Mouse (Mus musculus) kidney, embryonic 14.5 days (tissue): ENCODE results near the gene Sp3. TPM values are rescaled to one million over a fixed set of nuclear protein-coding genes. Genes with fewer than 3 reads are reported as not detected.
A peak's percentile ranks its signal among the peaks of the same experiment; 100 is the strongest.

Experiments
- ATAC-seq: fragments of 200-750 bp; cut with Nextera tagmentation; 2 replicates; pipeline ENCODE4 v1.8.0; 2017; ENCODE audit warnings: moderate number of reproducible peaks, mild to moderate bottlenecking, moderate TSS enrichment, moderate library complexity; ENCODE audit not compliant: low FRiP score, low TSS enrichment
- H3K27ac ChIP-seq: fragments of 300-500 bp; sonication (generic); 2 replicates; pipeline ENCODE4 v1.5.1; 2014; ENCODE audit warnings: low read depth, mild to moderate bottlenecking, low read length, moderate library complexity, mixed read lengths
- H3K27me3 ChIP-seq: fragments of 300-500 bp; sonication (generic); 2 replicates; pipeline ENCODE4 v1.6.1; 2014; ENCODE audit warnings: mild to moderate bottlenecking, low read length; ENCODE audit not compliant: control insufficient read depth, insufficient read depth
- H3K36me3 ChIP-seq: fragments of 300-500 bp; sonication (generic); 2 replicates; pipeline ENCODE4 v1.6.1; 2014; ENCODE audit warnings: low read length, mixed read lengths; ENCODE audit not compliant: control insufficient read depth, insufficient read depth
- H3K4me1 ChIP-seq: fragments of 300-500 bp; sonication (generic); 2 replicates; pipeline ENCODE4 v1.6.1; 2014; ENCODE audit warnings: low read length, mixed read lengths; ENCODE audit not compliant: control insufficient read depth, insufficient read depth
- H3K4me2 ChIP-seq: fragments of 300-500 bp; sonication (generic); replicated peaks from 2 replicates; pipeline ENCODE4 v1.6.1; 2014; ENCODE audit warnings: low read depth, mild to moderate bottlenecking, low read length
- H3K4me3 ChIP-seq: fragments of 300-500 bp; sonication (generic); 2 replicates; pipeline ENCODE4 v1.5.1; 2014; ENCODE audit warnings: mild to moderate bottlenecking, low read length
- H3K9ac ChIP-seq: fragments of 300-500 bp; sonication (generic); 2 replicates; pipeline ENCODE4 v1.6.1; 2014; ENCODE audit warnings: low read depth, mild to moderate bottlenecking, low read length, moderate library complexity
- H3K9me3 ChIP-seq: fragments of 300-500 bp; sonication (generic); 2 replicates; pipeline ENCODE4 v1.6.1; 2016; ENCODE audit warnings: low read length; ENCODE audit not compliant: control insufficient read depth
- WGBS: fragments of 180-500 bp; shearing (Covaris S2); extraction: QIAGEN DNeasy Blood & Tissue Kit; methylation state at CpG from one replicate; pipeline ENCODE4 v1.1.7; 2014; 5-methylcytosine and 5-hydroxymethylcytosine counted together
- polyA plus RNA-seq: library from polyadenylated mRNA; unstranded; fragments of >200 nt; fragmentation: Nextera tagmentation; extraction: Ambion mirVana; gene quantifications from 2 replicates; pipeline ENCODE4 v1.2.1, GENCODE M21; 2014

Sp3 gene
- polyA plus RNA-seq, 1 experiment from 2014 or later: 76.0 TPM

- no peak overlapping the region for H3K4me3 ChIP-seq
- no peak overlapping the region for H3K4me2 ChIP-seq
- H3K9ac ChIP-seq: no peak overlapping the region
- H3K4me1 ChIP-seq: no peaks in the 10 kb centered on the region
- H3K27me3 ChIP-seq: no peaks in the 10 kb centered on the region
- WGBS: 90% methylated on average over 7 of the region's 7 CpGs
- no peak overlapping the region for H3K27ac ChIP-seq
- ATAC-seq: no peak
- no peaks in the 10 kb centered on the region for H3K9me3 ChIP-seq
- H3K36me3 ChIP-seq: no peaks in the 10 kb centered on the region
Measured at GRCm38 (mm10) chr2:72982110-72982785, 2.0 kb upstream of the Sp3 start.

GRCm38 (mm10) chr2:72981441-72982109 lies 1.3 kb upstream of the Sp3 start:
- Histone ChIP-seq H3K9ac (no peak overlapping the region), H3K36me3 (no peaks in the 10 kb centered on the region), H3K4me2 (peak overlapping the region; percentile 63; the same call in 1 of the 2 replicates), H3K27ac (no peak overlapping the region; the same call in 1 of the 2 replicates), H3K9me3 (no peaks in the 10 kb centered on the region), H3K27me3 (no peaks in the 10 kb centered on the region), H3K4me3 (peak overlapping the region; percentile 87; the same call in 1 of the 2 replicates), H3K4me1 (no peaks in the 10 kb centered on the region; the same call in 1 of the 2 replicates)
- 83% methylated on average over 9 of the region's 9 CpGs for WGBS
- ATAC-seq: no peak

DNA sequence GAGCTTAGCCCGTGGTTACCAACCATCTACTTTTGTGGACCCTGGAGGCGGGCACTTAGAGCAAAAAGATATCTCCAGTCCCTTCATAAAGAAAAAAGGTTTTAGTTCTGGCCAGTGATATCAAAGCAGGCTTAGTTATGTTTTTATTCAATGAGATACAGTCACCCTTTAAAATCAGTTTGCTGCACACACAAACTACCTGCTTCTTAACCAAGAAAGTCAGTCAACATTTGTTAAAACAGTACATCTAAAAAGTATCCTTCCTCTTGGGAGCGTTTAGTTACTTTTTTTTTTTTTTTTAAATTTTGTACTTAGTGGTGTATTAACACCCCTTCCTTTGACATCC lies 802 bp upstream of the Sp3 start:
- 19% methylated on average over 3 of the region's 3 CpGs for WGBS
- H3K4me1 ChIP-seq: peaks cover 1% of the 10 kb centered on the region

DNA sequence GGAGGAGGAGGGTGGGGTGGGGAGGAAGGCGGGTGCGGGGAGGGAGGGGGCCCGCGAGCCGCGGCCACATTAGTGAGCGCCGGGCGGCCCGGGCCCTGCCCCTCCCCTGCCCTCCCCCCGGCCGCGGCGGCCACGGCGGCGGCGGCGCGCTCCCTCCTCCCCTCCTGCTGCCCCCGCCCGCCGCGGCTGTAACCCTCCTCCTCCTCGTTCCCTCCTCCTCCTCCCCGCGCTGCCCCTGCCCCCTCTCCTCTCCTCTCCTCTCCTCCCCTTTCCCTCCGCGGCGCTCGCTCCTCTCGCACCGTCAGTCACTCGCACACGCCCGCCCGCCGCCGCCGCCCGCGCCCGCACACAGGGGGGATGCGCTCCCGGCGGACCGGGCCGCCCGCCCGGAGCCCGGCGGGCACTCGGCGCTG lies 581 bp downstream of the Sp3 start:
- WGBS: 2% methylated on average over 26 of the region's 54 CpGs
- peak overlapping the region; percentile 87 for H3K4me3 ChIP-seq
- H3K9me3 ChIP-seq: no peaks in the 10 kb centered on the region
- peak overlapping the region; percentile 30; the same call in 1 of the 2 replicates for H3K4me2 ChIP-seq
- H3K27ac ChIP-seq: peak overlapping the region; percentile 100
- H3K9ac ChIP-seq: peak overlapping the region; percentile 99
- no peaks in the 10 kb centered on the region for H3K27me3 ChIP-seq
- peak; percentile 72 for ATAC-seq
- H3K36me3 ChIP-seq: no peaks in the 10 kb centered on the region
- H3K4me1 ChIP-seq: peaks cover 7% of the 10 kb centered on the region

More for the DNA sequence above, 802 bp upstream of the Sp3 start:
- Histone ChIP-seq H3K9me3 (no peaks in the 10 kb centered on the region), H3K9ac (peak overlapping the region; percentile 99), H3K36me3 (no peaks in the 10 kb centered on the region), H3K27ac (peak overlapping the region; percentile 100), H3K27me3 (no peaks in the 10 kb centered on the region), H3K4me3 (peak overlapping the region; percentile 87), H3K4me2 (peak overlapping the region; percentile 63)
- ATAC-seq: no peak

DNA sequence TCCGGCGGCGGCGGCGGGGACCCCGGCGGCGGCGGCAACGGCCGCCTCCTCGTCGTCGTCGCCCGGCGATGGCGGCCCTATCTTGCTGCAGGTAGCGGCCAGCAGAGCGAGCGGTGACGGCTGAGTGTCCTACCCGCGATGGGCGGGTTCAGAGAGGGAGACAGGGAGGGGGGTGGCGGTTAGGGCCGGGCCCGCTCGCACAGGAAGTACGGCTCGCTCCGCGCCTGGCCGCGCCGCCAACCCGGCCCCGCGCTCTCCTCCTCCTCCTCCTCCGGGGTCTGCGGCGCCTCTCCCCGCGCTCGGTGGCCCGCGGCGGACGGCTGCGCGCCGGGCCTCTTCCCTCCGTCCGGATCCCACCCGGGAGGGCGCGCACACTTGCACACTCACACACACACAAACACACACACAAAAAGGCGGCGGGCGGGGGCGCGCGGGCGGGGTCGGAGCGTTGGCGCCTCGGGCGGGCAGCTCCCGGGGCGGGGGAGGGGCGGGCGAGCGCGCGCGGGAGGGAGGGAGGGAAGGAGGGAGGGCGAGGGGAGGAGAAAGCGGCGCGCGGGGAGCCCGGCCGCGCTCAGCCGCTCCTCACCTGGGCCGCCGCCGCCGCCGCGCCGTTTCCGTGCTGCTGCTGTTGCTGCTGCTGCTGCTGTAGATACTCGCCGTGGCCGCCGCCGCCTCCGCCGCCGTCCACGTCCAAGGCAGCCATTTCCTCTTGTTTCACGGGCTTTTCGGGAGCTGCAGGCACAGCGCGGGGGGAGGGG lies 1.2 kb downstream of the Sp3 start:
- ATAC-seq: peak; percentile 90
- Histone ChIP-seq H3K4me3 (peak overlapping the region; percentile 87), H3K9ac (peak overlapping the region; percentile 99), H3K4me2 (peak overlapping the region; percentile 79), H3K36me3 (no peaks in the 10 kb centered on the region), H3K27me3 (no peaks in the 10 kb centered on the region), H3K4me1 (peaks cover 8% of the 10 kb centered on the region), H3K27ac (peak overlapping the region; percentile 100), H3K9me3 (no peaks in the 10 kb centered on the region)
- 0% methylated on average over 39 of the region's 107 CpGs for WGBS

DNA sequence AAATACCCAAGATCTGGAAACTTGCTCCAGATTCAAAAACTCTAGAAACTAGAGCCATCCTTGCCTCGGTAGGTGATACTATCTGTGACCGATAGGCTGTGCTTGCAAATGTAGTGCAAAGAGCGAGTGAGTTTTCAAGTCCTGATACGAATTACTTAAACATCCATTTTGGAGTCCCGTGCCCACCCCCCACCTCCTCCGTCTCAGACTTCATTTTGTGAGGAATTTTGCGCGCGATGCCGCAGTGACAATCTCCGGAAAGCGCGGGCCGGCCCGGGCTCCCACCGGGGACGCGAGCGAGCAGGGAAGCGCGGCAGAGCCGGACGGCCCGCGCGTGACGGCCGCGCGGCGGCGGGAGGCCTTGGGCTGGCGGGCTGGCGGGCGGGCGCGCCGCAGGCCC lies 1.8 kb downstream of the Sp3 start:
- peak; percentile 25 for ATAC-seq
- WGBS: under 1% methylated on average over 33 of the region's 38 CpGs

GRCm38 (mm10) chr2:72977272-72977671 lies 3.0 kb downstream of the Sp3 start:
- ATAC-seq: no peak
- H3K4me2 ChIP-seq: peak overlapping the region; percentile 31; the same call in 1 of the 2 replicates
- H3K9ac ChIP-seq: no peak overlapping the region
- no peaks in the 10 kb centered on the region for H3K27me3 ChIP-seq
- peaks cover 12% of the 10 kb centered on the region for H3K4me1 ChIP-seq
- H3K36me3 ChIP-seq: no peaks in the 10 kb centered on the region
- no peaks in the 10 kb centered on the region for H3K9me3 ChIP-seq
- 70% methylated on average over 1 of the region's 1 CpGs for WGBS
- no peak overlapping the region for H3K27ac ChIP-seq
- H3K4me3 ChIP-seq: peak overlapping the region; percentile 21; the same call in 1 of the 2 replicates

More for the DNA sequence above, 1.8 kb downstream of the Sp3 start:
- Histone ChIP-seq H3K4me2 (peak overlapping the region; percentile 79), H3K4me1 (peaks cover 12% of the 10 kb centered on the region), H3K36me3 (no peaks in the 10 kb centered on the region), H3K9me3 (no peaks in the 10 kb centered on the region), H3K27ac (peak overlapping the region; percentile 100), H3K27me3 (no peaks in the 10 kb centered on the region), H3K9ac (peak overlapping the region; percentile 99), H3K4me3 (peak overlapping the region; percentile 87)

DNA sequence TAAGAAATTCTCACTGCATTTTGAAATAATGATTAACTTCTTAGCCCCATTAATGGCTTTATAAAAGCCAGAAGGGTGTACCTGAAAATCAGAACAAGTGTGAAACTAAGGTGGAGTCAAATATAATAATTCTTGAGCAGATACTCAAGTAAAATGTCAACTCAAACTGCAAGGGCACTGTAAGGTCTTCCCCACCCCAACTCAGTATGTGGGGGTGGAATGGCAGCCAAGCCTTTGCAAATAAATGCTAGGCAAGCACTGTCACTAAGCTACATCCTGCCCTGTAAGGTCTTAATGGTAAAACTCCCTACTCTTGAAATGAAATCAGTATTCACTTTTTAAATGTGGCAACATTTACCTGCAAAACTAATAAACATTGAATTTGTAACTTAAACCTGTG lies 4.2 kb downstream of the Sp3 start:
- H3K4me2 ChIP-seq: no peak overlapping the region
- ATAC-seq: no peak

More for the DNA sequence above, 4.2 kb downstream of the Sp3 start:
- Histone ChIP-seq H3K4me3 (no peak overlapping the region), H3K9ac (no peak overlapping the region), H3K9me3 (no peaks in the 10 kb centered on the region), H3K27me3 (no peaks in the 10 kb centered on the region), H3K4me1 (peaks cover 12% of the 10 kb centered on the region), H3K36me3 (peaks cover 10% of the 10 kb centered on the region), H3K27ac (no peak overlapping the region)
